Mouse (Mus musculus): ENCODE results near the gene Neurog3.

- no peak for TF ChIP-seq CTCF (IDR thresholded peaks at IDR 0.05; ENCODE audit: control insufficient read depth, insufficient read depth, insufficient read length)
- TF ChIP-seq CEBPB (IDR thresholded peaks at IDR 0.05; ENCODE audit: low read depth), result no peak
- TF ChIP-seq USF1 (IDR thresholded peaks at IDR 0.05; ENCODE audit: low read depth), result no peak
- no peak for TF ChIP-seq MYOG (IDR thresholded peaks at IDR 0.05; ENCODE audit: control insufficient read depth, extremely low read depth, insufficient read length)
- no peak for TF ChIP-seq MAX (IDR thresholded peaks at IDR 0.05)
These were observed 41.1 kb downstream of the Neurog3 start for GRCm38 (mm10) chr10:62173941-62174448.
